ENCODE assay signal across 20 mouse cellular contexts in the genomic region with DNA sequence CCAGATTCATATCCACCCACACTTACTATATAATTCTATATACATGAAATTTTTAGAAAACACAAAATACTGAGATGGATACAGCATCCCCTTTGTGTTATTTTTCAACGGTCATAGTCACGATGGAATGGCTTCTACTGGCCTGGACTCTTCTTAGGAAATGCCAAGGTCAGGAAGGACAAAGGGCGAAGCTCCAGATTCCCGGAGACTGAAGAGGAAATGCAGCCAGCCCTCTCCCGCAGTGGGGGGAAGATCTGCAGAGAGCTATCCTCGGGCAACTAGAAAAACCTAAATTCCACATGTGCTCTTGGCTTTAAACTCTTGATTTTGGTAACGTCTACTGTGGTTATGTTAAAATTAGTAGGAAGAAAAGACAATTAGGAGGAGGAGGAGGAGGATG. TPM values are rescaled to one million over a fixed set of nuclear protein-coding genes. Genes with fewer than 3 reads are reported as not detected.
DNase-seq lines count a peak whose midpoint lies in the region; TF ChIP-seq lines count a peak whose summit lies in the region.
"Had no signal": no experiment of that assay in that cellular context is flagged by ENCODE, and none has a peak within 500 bp of the region (broad histone marks: within the 10 kb centered on the region; RNA-seq: fewer than 3 reads in every experiment).

No protein-coding gene starts in this region.

- no peak overlapping the region for H3K9ac ChIP-seq in ES-Bruce4 (ENCODE audit: low read depth, poor library complexity, severe bottlenecking)
- H3K9ac ChIP-seq: embryonic facial prominence, embryonic 12.5 days; forebrain, embryonic 12.5 days; heart, embryonic 13.5 days; hindbrain, embryonic 12.5 days had no signal

- 56% methylated on average over 7 of the region's 7 CpGs for WGBS in heart, embryonic 10.5 days

- TF ChIP-seq EP300 in ES-Bruce4 (IDR thresholded peaks at IDR 0.05; ENCODE audit: insufficient read depth, low read depth, low read length) = peak; percentile 53; the same call in 1 of the 2 replicates

- H3K36me3 ChIP-seq in heart, embryonic 10.5 days = peaks cover 2% of the 10 kb centered on the region; the same call in 1 of the 2 replicates
- no peaks in the 10 kb centered on the region for H3K36me3 ChIP-seq in ES-Bruce4 (ENCODE audit: control insufficient read depth, insufficient read depth, low read length, poor library complexity, severe bottlenecking)
- H3K36me3 ChIP-seq: embryonic facial prominence, embryonic 12.5 days; forebrain, embryonic 12.5 days; G1E; hindbrain, embryonic 12.5 days had no signal

- no peaks in the 10 kb centered on the region for H3K9me3 ChIP-seq in heart, embryonic 10.5 days
- no peaks in the 10 kb centered on the region for H3K9me3 ChIP-seq in ES-Bruce4 (replicated peaks; ENCODE audit: control insufficient read depth, insufficient read depth, low read length, poor library complexity, severe bottlenecking)
- H3K9me3 ChIP-seq: embryonic facial prominence, embryonic 12.5 days; forebrain, embryonic 12.5 days; G1E; heart, embryonic 13.5 days; hindbrain, embryonic 12.5 days had no signal

- H3K27ac ChIP-seq in heart, embryonic 10.5 days = no peak overlapping the region
- no peak overlapping the region for H3K27ac ChIP-seq in ES-Bruce4 (ENCODE audit: insufficient read depth, low read length)
- H3K27ac ChIP-seq: embryonic facial prominence, embryonic 12.5 days; forebrain, embryonic 12.5 days; heart, adult 2 months; heart, embryonic 13.5 days; hindbrain, embryonic 12.5 days had no signal

- no peak overlapping the region for H3K4me3 ChIP-seq in heart, embryonic 10.5 days
- no peak overlapping the region for H3K4me3 ChIP-seq in ES-Bruce4 (ENCODE audit: low read depth, low read length)
- H3K4me3 ChIP-seq: embryonic facial prominence, embryonic 12.5 days; forebrain, embryonic 12.5 days; heart, adult 2 months; heart, embryonic 13.5 days; hindbrain, embryonic 12.5 days had no signal

- peak; percentile 24 for DNase-seq in heart, embryonic 10.5 days (ENCODE audit: low spot score)
- no peak for DNase-seq in heart, postnatal 14 days
- peak; percentile 35 to 40 for DNase-seq in kidney, postnatal 36 days
- DNase-seq in kidney, postnatal 4 days = no peak
- no peak for DNase-seq in adrenal gland, adult (ENCODE audit: inconsistent age in 2 of 2, low spot score in 1 of 2)
- DNase-seq in layer of hippocampus, adult 9-10 months (ENCODE audit: low spot score) = no peak
- DNase-seq: adrenal gland, postnatal 14 days; cerebellum, adult 11-12 months; cerebellum, adult 9-10 months; cerebellum, postnatal 25 days; gastrocnemius, postnatal 10 days; heart, adult 2 months; heart, postnatal 4 days had no signal

- H3K27me3 ChIP-seq in heart, embryonic 10.5 days (ENCODE audit: insufficient read depth, poor library complexity, severe bottlenecking) = no peaks in the 10 kb centered on the region; the same call in 1 of the 2 replicates
- H3K27me3 ChIP-seq in ES-Bruce4 (ENCODE audit: control insufficient read depth, insufficient read depth, low read length, poor library complexity, severe bottlenecking) = no peaks in the 10 kb centered on the region
- H3K27me3 ChIP-seq: embryonic facial prominence, embryonic 12.5 days; heart, embryonic 13.5 days; hindbrain, embryonic 12.5 days had no signal

- intact Hi-C loops in heart, postnatal 14 days (cut with DNase I) = no loop called here

- TF ChIP-seq CTCF in ES-Bruce4 (IDR thresholded peaks at IDR 0.05; ENCODE audit: low read depth, low read length) = no peak

- no peak for TF ChIP-seq POLR2A in ES-Bruce4 (IDR thresholded peaks at IDR 0.05; ENCODE audit: insufficient read depth, low read length)

- H3K4me1 ChIP-seq in heart, embryonic 10.5 days = peaks cover 9% of the 10 kb centered on the region
- peaks cover 1% of the 10 kb centered on the region for H3K4me1 ChIP-seq in ES-Bruce4 (ENCODE audit: control insufficient read depth, insufficient read depth, low read length)

RNA-seq across cellular contexts. Expression of gene Cdkl4, which starts 2.6 kb away (rescaled TPM):
- polyA plus RNA-seq in heart, embryonic 10.5 days (2016; fragmentation: Nextera tagmentation; extraction: Ambion mirVana) = 0.07 and 0.24 TPM in 2 replicates
- under 1 TPM in 1 of 2 experiments, not detected in 1; 0.14 TPM for total RNA-seq in heart, postnatal 14 days (2021)
- 0.30 and 0.78 TPM in 2 replicates for polyA plus RNA-seq in ES-Bruce4 (2011; ENCODE audit: insufficient read depth, insufficient read length, low read depth, missing spikeins)
- polyA plus RNA-seq: C2C12; G1E; heart, embryonic 13.5 days had no signal

Comparison
In these comparisons a context has a peak if more than half of its experiments do, and no peak if none do; other contexts are left out.
1. DNase-seq: peak in heart, embryonic 10.5 days (single experiment) and kidney, postnatal 36 days (2 of 2); none in heart, postnatal 14 days (0 of 2), kidney, postnatal 4 days (0 of 2), adrenal gland, adult (0 of 2) and layer of hippocampus, adult 9-10 months (single experiment).